Mouse (Mus musculus) hindbrain, embryonic 10.5 days (tissue): Measurements from ENCODE around the gene Pomt2. TPM values are rescaled to one million over a fixed set of nuclear protein-coding genes. Genes with fewer than 3 reads are reported as not detected.

ENCODE experiments used
- DNase-seq: peaks from one replicate; pipeline ENCODE4 v3.0.0-alpha.2; 2017; ENCODE audit warnings: low spot score
- H3K27ac ChIP-seq: fragments of 300-500 bp; sonication (generic); 2 replicates; pipeline ENCODE4 v1.5.1; 2016; ENCODE audit warnings: mild to moderate bottlenecking, moderate library complexity
- H3K27me3 ChIP-seq: fragments of 300-500 bp; sonication (generic); 2 replicates; pipeline ENCODE4 v1.6.1; 2016; ENCODE audit warnings: mild to moderate bottlenecking; ENCODE audit not compliant: poor library complexity, insufficient read depth, severe bottlenecking
- H3K36me3 ChIP-seq: fragments of 300-500 bp; sonication (generic); 2 replicates; pipeline ENCODE4 v1.6.1; 2016; ENCODE audit warnings: mild to moderate bottlenecking, moderate library complexity
- H3K4me1 ChIP-seq: fragments of 300-500 bp; sonication (generic); replicated peaks from 2 replicates; pipeline ENCODE4 v1.6.1; 2016; ENCODE audit warnings: mild to moderate bottlenecking
- H3K4me3 ChIP-seq: fragments of 300-500 bp; sonication (generic); 2 replicates; pipeline ENCODE4 v1.5.1; 2016; ENCODE audit warnings: mild to moderate bottlenecking, moderate library complexity
- H3K9me3 ChIP-seq: fragments of 300-500 bp; sonication (generic); 2 replicates; pipeline ENCODE4 v1.6.1; 2016; ENCODE audit warnings: mild to moderate bottlenecking, moderate library complexity
- WGBS: fragments of 180-500 bp; shearing (Covaris S2); methylation state at CpG from one replicate; pipeline ENCODE4 v1.1.7; 2016; 5-methylcytosine and 5-hydroxymethylcytosine counted together
- polyA plus RNA-seq: library from polyadenylated mRNA; unstranded; fragments of >200 nt; fragmentation: Nextera tagmentation; extraction: Ambion mirVana; gene quantifications from 2 replicates; pipeline ENCODE4 v1.2.1, GENCODE M21; 2016

Gene Pomt2
- polyA plus RNA-seq, 1 experiment from 2014 or later: 15.4 TPM

DNA sequence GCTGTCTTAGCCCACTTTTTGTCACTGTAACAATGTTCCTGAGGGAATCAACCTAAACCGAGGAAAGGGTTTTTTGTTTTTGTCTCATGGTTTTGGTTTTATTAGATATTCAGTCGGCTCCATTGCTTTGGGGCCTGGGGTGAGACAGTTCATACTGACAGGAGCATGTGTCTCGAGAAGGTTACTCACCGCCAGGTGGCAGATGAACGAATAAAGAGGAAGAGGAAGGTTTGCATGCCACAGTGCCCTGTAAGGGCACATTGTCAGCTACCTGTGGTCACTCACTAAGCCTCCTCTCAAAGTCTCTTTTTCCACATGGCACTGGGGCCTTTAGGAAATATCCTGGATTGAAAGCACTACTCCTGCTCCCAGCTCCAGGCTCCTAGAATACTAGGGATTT, 77.2 kb downstream of the Pomt2 start:
- DNase-seq: no peak
- H3K9me3 ChIP-seq: no peaks in the 10 kb centered on the region
- H3K4me1 ChIP-seq: no peaks in the 10 kb centered on the region
- H3K4me3 ChIP-seq: no peak overlapping the region
- H3K27me3 ChIP-seq: no peaks in the 10 kb centered on the region
- WGBS: 71% methylated on average over 5 of the region's 5 CpGs
- no peak overlapping the region for H3K27ac ChIP-seq
- H3K36me3 ChIP-seq: no peaks in the 10 kb centered on the region

DNA sequence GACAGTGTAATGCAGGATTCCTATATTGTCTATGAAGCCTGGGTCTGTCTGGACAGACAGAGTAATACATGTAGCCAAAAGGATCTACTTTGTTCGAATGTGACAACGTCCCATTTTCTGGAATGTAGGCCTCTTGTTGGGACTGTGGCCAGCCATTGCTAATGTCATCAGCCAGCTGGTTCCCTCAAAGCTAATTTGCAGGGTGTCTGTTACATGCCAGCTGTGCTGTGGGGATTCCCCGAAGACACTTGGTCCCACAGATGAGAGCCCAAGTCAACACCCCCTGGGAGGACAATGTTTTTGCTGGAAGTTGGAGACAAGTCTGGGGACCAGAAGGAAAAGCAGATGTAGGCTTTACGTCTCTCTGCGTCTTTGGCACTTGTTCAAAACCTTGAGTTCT, 81.3 kb downstream of the Pomt2 start:
- Histone ChIP-seq H3K27ac (no peak overlapping the region), H3K9me3 (no peaks in the 10 kb centered on the region), H3K27me3 (no peaks in the 10 kb centered on the region), H3K36me3 (no peaks in the 10 kb centered on the region), H3K4me1 (no peaks in the 10 kb centered on the region), H3K4me3 (no peak overlapping the region)
- 86% methylated on average over 5 of the region's 5 CpGs for WGBS
- no peak for DNase-seq

DNA sequence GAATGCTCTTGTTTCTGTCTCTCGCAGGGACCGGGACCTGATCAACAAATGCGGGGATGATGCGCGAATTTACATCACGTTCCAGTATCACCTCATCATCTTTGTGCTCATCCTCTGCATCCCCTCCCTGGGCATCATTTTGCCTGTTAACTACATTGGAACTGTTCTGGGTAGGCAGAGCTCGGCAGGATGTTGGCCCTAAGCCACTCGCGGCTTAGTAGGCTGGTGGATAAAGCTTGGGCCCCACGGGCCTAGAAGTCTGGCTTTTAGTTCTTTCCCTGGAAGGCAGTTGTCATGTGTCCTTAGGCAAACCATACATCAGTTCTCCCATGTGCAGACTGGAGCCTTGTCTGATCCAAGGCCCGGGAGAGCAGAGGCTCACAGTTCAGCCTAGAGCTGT, 82.3 kb downstream of the Pomt2 start:
- Histone ChIP-seq H3K4me1 (no peaks in the 10 kb centered on the region), H3K36me3 (no peaks in the 10 kb centered on the region), H3K27me3 (no peaks in the 10 kb centered on the region), H3K27ac (no peak overlapping the region), H3K9me3 (no peaks in the 10 kb centered on the region), H3K4me3 (no peak overlapping the region)
- 91% methylated on average over 11 of the region's 11 CpGs for WGBS
- no peak for DNase-seq

DNA sequence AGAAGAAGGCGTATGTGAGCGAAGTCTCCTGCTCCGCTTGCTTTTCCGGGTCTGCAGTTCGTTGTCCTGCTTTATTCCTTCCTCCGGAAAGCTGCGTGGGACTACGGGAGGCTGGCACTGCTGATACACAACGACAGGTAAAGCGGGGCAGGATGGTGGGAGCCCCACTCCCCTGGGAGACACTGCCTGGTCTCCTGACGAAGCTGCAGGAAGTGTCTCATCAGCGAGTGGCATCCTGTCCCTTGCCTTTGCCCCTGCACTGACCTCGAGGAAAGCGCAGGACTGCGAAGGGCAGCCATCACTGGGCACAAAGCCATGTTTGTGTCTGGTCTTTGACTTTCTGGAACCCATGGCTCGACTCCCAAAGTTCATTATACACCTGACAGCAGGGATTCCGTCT, 90.7 kb downstream of the Pomt2 start:
- H3K9me3 ChIP-seq: no peaks in the 10 kb centered on the region
- WGBS: 74% methylated on average over 17 of the region's 17 CpGs
- DNase-seq: no peak
- H3K36me3 ChIP-seq: no peaks in the 10 kb centered on the region
- no peak overlapping the region for H3K4me3 ChIP-seq
- no peak overlapping the region for H3K27ac ChIP-seq
- H3K4me1 ChIP-seq: 0 out of 2 replicates have a peak, but pooled peaks cover 5% of the 10 kb centered on the region
- peaks cover 12% of the 10 kb centered on the region for H3K27me3 ChIP-seq

Other genes starting within 250 kb of the Pomt2 start
- 33.9 and 35.2 TPM in 2 replicates for gene Cipc, start 200.9 kb downstream of the Pomt2 start, polyA plus RNA-seq
- gene Zdhhc22, start 157.5 kb downstream of the Pomt2 start, polyA plus RNA-seq: 0.14 and 0.75 TPM in 2 replicates
- gene Tmem63c, start 126.6 kb downstream of the Pomt2 start, polyA plus RNA-seq: 0.10 and 0.35 TPM in 2 replicates
- 0.27 and 0.35 TPM in 2 replicates for gene Ngb, start 45.4 kb downstream of the Pomt2 start, polyA plus RNA-seq
- 29.3 and 32.9 TPM in 2 replicates for gene Gstz1, start 803 bp downstream of the Pomt2 start, polyA plus RNA-seq
- 1.2 and 1.6 TPM in 2 replicates for gene Samd15, start 51.8 kb upstream of the Pomt2 start, polyA plus RNA-seq
- gene Tmed8, start 52.5 kb upstream of the Pomt2 start, polyA plus RNA-seq: 3.3 and 3.8 TPM in 2 replicates
- gene Noxred1, start 90.8 kb upstream of the Pomt2 start, polyA plus RNA-seq: 0.50 and 1.4 TPM in 2 replicates
- 52.6 and 67.0 TPM in 2 replicates for gene Vipas39, start 118.3 kb upstream of the Pomt2 start, polyA plus RNA-seq
- 230 and 269 TPM in 2 replicates for gene Ahsa1, start 118.5 kb upstream of the Pomt2 start, polyA plus RNA-seq
- gene Ism2, start 151.7 kb upstream of the Pomt2 start, polyA plus RNA-seq: 0.84 and 1.5 TPM in 2 replicates
- gene Sptlc2, start 240.4 kb upstream of the Pomt2 start, polyA plus RNA-seq: 55.8 and 59.0 TPM in 2 replicates